Mouse (Mus musculus) kidney, embryonic 16.5 days (tissue): ENCODE measurements at regions not wholly inside any gene's neighbourhood (a gene's known extent, or its start where the extent isn't known, plus 50 kb on each side); places are given as distances from the start of the nearest gene placed in this dataset.

Experiments used
- ATAC-seq: fragments of 200-750 bp; cut with Nextera tagmentation; 2 replicates; pipeline ENCODE4 v1.8.0; 2017; ENCODE audit warnings: moderate TSS enrichment; ENCODE audit not compliant: low FRiP score, low TSS enrichment
- H3K27ac ChIP-seq: fragments of 300-500 bp; sonication (generic); 2 replicates; pipeline ENCODE4 v1.5.1; 2014; ENCODE audit warnings: low read length
- H3K27me3 ChIP-seq: fragments of 300-500 bp; sonication (generic); 2 replicates; pipeline ENCODE4 v1.6.1; 2014; ENCODE audit warnings: low read length, control low read depth, mixed read lengths; ENCODE audit not compliant: insufficient read depth
- H3K36me3 ChIP-seq: fragments of 300-500 bp; sonication (generic); 2 replicates; pipeline ENCODE4 v1.6.1; 2014; ENCODE audit warnings: low read length, control low read depth, mixed read lengths; ENCODE audit not compliant: insufficient read depth
- H3K4me1 ChIP-seq: fragments of 300-500 bp; sonication (generic); 2 replicates; pipeline ENCODE4 v1.6.1; 2014; ENCODE audit warnings: low read length, control low read depth, mixed read lengths; ENCODE audit not compliant: insufficient read depth
- H3K4me2 ChIP-seq: fragments of 300-500 bp; sonication (generic); replicated peaks from 2 replicates; pipeline ENCODE4 v1.6.1; 2014; ENCODE audit warnings: low read depth, low read length
- H3K4me3 ChIP-seq: fragments of 300-500 bp; sonication (generic); 2 replicates; pipeline ENCODE4 v1.5.1; 2014; ENCODE audit warnings: mild to moderate bottlenecking, low read length
- H3K9ac ChIP-seq: fragments of 300-500 bp; sonication (generic); replicated peaks from 2 replicates; pipeline ENCODE4 v1.6.1; 2014; ENCODE audit warnings: low read length
- H3K9me3 ChIP-seq: fragments of 300-500 bp; sonication (generic); 2 replicates; pipeline ENCODE4 v1.6.1; 2016; ENCODE audit warnings: low read length, control low read depth
- WGBS: fragments of 180-500 bp; shearing (Covaris S2); extraction: QIAGEN DNeasy Blood & Tissue Kit; methylation state at CpG from one replicate; pipeline ENCODE4 v1.1.7; 2014; 5-methylcytosine and 5-hydroxymethylcytosine counted together

- 71% methylated on average over 5 of the region's 5 CpGs for WGBS
- H3K27me3 ChIP-seq = no peaks in the 10 kb centered on the region
- no peak overlapping the region for H3K27ac ChIP-seq
- H3K4me1 ChIP-seq = no peaks in the 10 kb centered on the region
- no peaks in the 10 kb centered on the region for H3K36me3 ChIP-seq
- no peak overlapping the region for H3K9ac ChIP-seq
- no peak for ATAC-seq
- 0 out of 2 replicates have a peak, but pooled peaks cover 6% of the 10 kb centered on the region for H3K9me3 ChIP-seq
- no peak overlapping the region for H3K4me2 ChIP-seq
- no peak overlapping the region for H3K4me3 ChIP-seq
Measured at GRCm38 (mm10) chr17:45232874-45233273, 200.7 kb downstream of the Cdc5l start.

GRCm38 (mm10) chr17:45227190-45227589 is 206.3 kb downstream of the Cdc5l start:
- H3K27me3 ChIP-seq = no peaks in the 10 kb centered on the region
- no peak for ATAC-seq
- no peaks in the 10 kb centered on the region for H3K36me3 ChIP-seq
- no peaks in the 10 kb centered on the region for H3K9me3 ChIP-seq
- H3K4me1 ChIP-seq = peaks cover 3% of the 10 kb centered on the region; the same call in 1 of the 2 replicates
- H3K4me2 ChIP-seq = no peak overlapping the region
- 0% methylated on average over 1 of the region's 1 CpGs for WGBS
- H3K4me3 ChIP-seq = no peak overlapping the region
- no peak overlapping the region for H3K9ac ChIP-seq
- no peak overlapping the region for H3K27ac ChIP-seq

GRCm38 (mm10) chr17:45226486-45226885 is 207.1 kb downstream of the Cdc5l start:
- ATAC-seq = no peak
- no peak overlapping the region for H3K9ac ChIP-seq
- H3K4me3 ChIP-seq = no peak overlapping the region
- H3K4me1 ChIP-seq = peaks cover 3% of the 10 kb centered on the region; the same call in 1 of the 2 replicates
- no peak overlapping the region for H3K27ac ChIP-seq
- no peak overlapping the region for H3K4me2 ChIP-seq
- H3K36me3 ChIP-seq = no peaks in the 10 kb centered on the region
- H3K9me3 ChIP-seq = no peaks in the 10 kb centered on the region
- no peaks in the 10 kb centered on the region for H3K27me3 ChIP-seq
- 49% methylated on average over 6 of the region's 6 CpGs for WGBS

- H3K4me2 ChIP-seq = no peak overlapping the region
- no peaks in the 10 kb centered on the region for H3K27me3 ChIP-seq
- H3K36me3 ChIP-seq = no peaks in the 10 kb centered on the region
- H3K27ac ChIP-seq = no peak overlapping the region
- H3K9me3 ChIP-seq = no peaks in the 10 kb centered on the region
- 56% methylated on average over 10 of the region's 10 CpGs for WGBS
- 0 out of 2 replicates have a peak, but pooled peaks have one; percentile 57 for ATAC-seq
- H3K9ac ChIP-seq = no peak overlapping the region
- no peak overlapping the region for H3K4me3 ChIP-seq
- peaks cover 3% of the 10 kb centered on the region; the same call in 1 of the 2 replicates for H3K4me1 ChIP-seq
Measured at GRCm38 (mm10) chr17:45221625-45222024, 211.9 kb downstream of the Cdc5l start.

- H3K9ac ChIP-seq = no peak overlapping the region
- ATAC-seq = no peak
- no peak overlapping the region for H3K4me2 ChIP-seq
- H3K27ac ChIP-seq = no peak overlapping the region
- H3K27me3 ChIP-seq = no peaks in the 10 kb centered on the region
- no peak overlapping the region for H3K4me3 ChIP-seq
- no peaks in the 10 kb centered on the region for H3K36me3 ChIP-seq
- H3K9me3 ChIP-seq = no peaks in the 10 kb centered on the region
- WGBS = 92% methylated on average over 5 of the region's 5 CpGs
- H3K4me1 ChIP-seq = peaks cover 9% of the 10 kb centered on the region; the same call in 1 of the 2 replicates
Measured at GRCm38 (mm10) chr17:45217126-45217525, 216.4 kb downstream of the Cdc5l start.

- no peak overlapping the region for H3K4me3 ChIP-seq
- no peaks in the 10 kb centered on the region for H3K27me3 ChIP-seq
- WGBS = 58% methylated on average over 15 of the region's 15 CpGs
- no peak overlapping the region for H3K4me2 ChIP-seq
- H3K9me3 ChIP-seq = no peaks in the 10 kb centered on the region; the same call in 1 of the 2 replicates
- no peaks in the 10 kb centered on the region for H3K36me3 ChIP-seq
- H3K4me1 ChIP-seq = peaks cover 9% of the 10 kb centered on the region; the same call in 1 of the 2 replicates
- H3K27ac ChIP-seq = no peak overlapping the region
- no peak overlapping the region for H3K9ac ChIP-seq
- ATAC-seq = peak; percentile 67; the same call in 1 of the 2 replicates
Measured at GRCm38 (mm10) chr17:45215067-45216049, 218.2 kb downstream of the Cdc5l start.

- H3K4me3 ChIP-seq = no peak overlapping the region
- no peaks in the 10 kb centered on the region for H3K36me3 ChIP-seq
- H3K4me2 ChIP-seq = no peak overlapping the region
- no peak for ATAC-seq
- no peaks in the 10 kb centered on the region; the same call in 1 of the 2 replicates for H3K9me3 ChIP-seq
- H3K27me3 ChIP-seq = no peaks in the 10 kb centered on the region
- H3K27ac ChIP-seq = no peak overlapping the region
- no peak overlapping the region for H3K9ac ChIP-seq
- WGBS = 88% methylated on average over 2 of the region's 2 CpGs
- peaks cover 6% of the 10 kb centered on the region; the same call in 1 of the 2 replicates for H3K4me1 ChIP-seq
Measured at GRCm38 (mm10) chr17:45210984-45211383, 222.6 kb downstream of the Cdc5l start.

GRCm38 (mm10) chr17:45209387-45209663 is 224.2 kb downstream of the Cdc5l start:
- H3K27ac ChIP-seq = no peak overlapping the region
- no peaks in the 10 kb centered on the region for H3K27me3 ChIP-seq
- WGBS = 79% methylated on average over 3 of the region's 3 CpGs
- no peaks in the 10 kb centered on the region; the same call in 1 of the 2 replicates for H3K9me3 ChIP-seq
- H3K4me1 ChIP-seq = no peaks in the 10 kb centered on the region
- ATAC-seq = no peak
- no peak overlapping the region for H3K4me2 ChIP-seq
- no peaks in the 10 kb centered on the region for H3K36me3 ChIP-seq
- H3K9ac ChIP-seq = no peak overlapping the region
- no peak overlapping the region for H3K4me3 ChIP-seq

- WGBS = 72% methylated on average over 14 of the region's 14 CpGs
Measured at GRCm38 (mm10) chr17:45208596-45209386, 224.7 kb downstream of the Cdc5l start.

More at GRCm38 (mm10) chr17:45208596-45209386, 224.7 kb downstream of the Cdc5l start:
- no peaks in the 10 kb centered on the region; the same call in 1 of the 2 replicates for H3K9me3 ChIP-seq
- no peaks in the 10 kb centered on the region for H3K4me1 ChIP-seq
- H3K36me3 ChIP-seq = no peaks in the 10 kb centered on the region
- H3K4me2 ChIP-seq = no peak overlapping the region
- no peak overlapping the region for H3K4me3 ChIP-seq
- no peaks in the 10 kb centered on the region for H3K27me3 ChIP-seq
- H3K27ac ChIP-seq = no peak overlapping the region
- no peak for ATAC-seq
- no peak overlapping the region for H3K9ac ChIP-seq
